Mouse (Mus musculus): ENCODE data around the gene Rad54l2. TPM values are rescaled to one million over a fixed set of nuclear protein-coding genes. Genes with fewer than 3 reads are reported as not detected.

Gene Rad54l2
- polyA plus RNA-seq, 1 experiment from 2014 or later = 4.8 TPM

DNA sequence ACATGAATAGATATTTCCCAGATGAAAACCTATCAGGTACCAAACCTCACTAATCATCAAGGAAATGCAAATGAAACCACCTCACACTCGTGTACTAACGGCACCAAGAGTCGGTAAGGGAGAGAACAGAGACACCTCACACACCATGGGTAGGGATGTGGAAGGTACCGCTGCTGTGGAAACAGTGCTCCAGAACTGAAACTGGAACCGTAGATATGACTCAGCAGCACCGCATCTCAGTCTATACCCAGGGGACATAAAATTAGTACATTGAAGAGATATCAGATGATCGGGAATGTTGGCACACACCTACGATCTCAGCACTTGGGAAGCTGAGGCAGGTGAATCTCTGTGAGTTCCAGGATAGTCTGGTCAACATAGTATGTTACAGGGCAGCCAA is 150.8 kb downstream of the Rad54l2 start:
- no peak overlapping the region for H3K9ac ChIP-seq (ENCODE audit: low read length)
- no peak for ATAC-seq (ENCODE audit: insufficient read depth, low FRiP score)
- no peak overlapping the region for H3K27ac ChIP-seq (ENCODE audit: low read length)
- no peak overlapping the region for H3K4me3 ChIP-seq (replicated peaks; ENCODE audit: low read length)
- H3K4me1 ChIP-seq (ENCODE audit: control insufficient read depth, insufficient read depth, low read length) = no peaks in the 10 kb centered on the region
- no peaks in the 10 kb centered on the region for H3K9me3 ChIP-seq (replicated peaks; ENCODE audit: control insufficient read depth, low read length)
- H3K4me2 ChIP-seq (ENCODE audit: low read depth, low read length) = no peak overlapping the region
- H3K27me3 ChIP-seq (ENCODE audit: control insufficient read depth, insufficient read depth, low read length) = no peaks in the 10 kb centered on the region
- WGBS = 93% methylated on average over 8 of the region's 8 CpGs
- H3K36me3 ChIP-seq (ENCODE audit: control insufficient read depth, insufficient read depth, low read length) = no peaks in the 10 kb centered on the region

Other genes starting within 250 kb of the Rad54l2 start
- gene Iqcf3, start 227.6 kb downstream of the Rad54l2 start, polyA plus RNA-seq (2015; fragmentation: Nextera tagmentation; extraction: Ambion mirVana) = not detected in 2 replicates
- gene Iqcf4, start 218.2 kb downstream of the Rad54l2 start, polyA plus RNA-seq (2015; fragmentation: Nextera tagmentation; extraction: Ambion mirVana) = not detected in 2 replicates
- gene Iqcf6, start 162.6 kb downstream of the Rad54l2 start, polyA plus RNA-seq (2015; fragmentation: Nextera tagmentation; extraction: Ambion mirVana) = not detected in 2 replicates
- gene Grm2, start 133.1 kb downstream of the Rad54l2 start, polyA plus RNA-seq (2015; fragmentation: Nextera tagmentation; extraction: Ambion mirVana) = 0.08 TPM in 1 of 2 replicates, not detected in the other
- gene Tex264, start 103.3 kb downstream of the Rad54l2 start, polyA plus RNA-seq (2015; fragmentation: Nextera tagmentation; extraction: Ambion mirVana) = 53.4 and 60.5 TPM in 2 replicates
- gene Dcaf1, start 32.7 kb upstream of the Rad54l2 start, polyA plus RNA-seq (2015; fragmentation: Nextera tagmentation; extraction: Ambion mirVana) = 19.2 and 19.7 TPM in 2 replicates
- gene Rbm15b, start 98.2 kb upstream of the Rad54l2 start, polyA plus RNA-seq (2015; fragmentation: Nextera tagmentation; extraction: Ambion mirVana) = 5.1 and 5.2 TPM in 2 replicates
- gene Manf, start 102.8 kb upstream of the Rad54l2 start, polyA plus RNA-seq (2015; fragmentation: Nextera tagmentation; extraction: Ambion mirVana) = 339 and 351 TPM in 2 replicates

Measured in stomach, embryonic 16.5 days (tissue).